Mouse (Mus musculus): ENCODE data around the gene Cars2.
"Not testable (repeated sequence)": the region's sequence is repeated elsewhere in the genome, so short reads cannot be mapped to it uniquely, and the experiment has no call there.

Cars2 gene

GRCm38 (mm10) chr8:11550281-11550948 lies at the start of gene Cars2:
Cars2 (minus strand) TSS chr8:11550783.
- peak; percentile 90 for DNase-seq (ENCODE audit: low read depth, low spot score)

- DNase-seq (ENCODE audit: low read depth, low spot score): no peak
These were observed 42.8 kb upstream of the Cars2 start for GRCm38 (mm10) chr8:11593222-11593884.

DNA sequence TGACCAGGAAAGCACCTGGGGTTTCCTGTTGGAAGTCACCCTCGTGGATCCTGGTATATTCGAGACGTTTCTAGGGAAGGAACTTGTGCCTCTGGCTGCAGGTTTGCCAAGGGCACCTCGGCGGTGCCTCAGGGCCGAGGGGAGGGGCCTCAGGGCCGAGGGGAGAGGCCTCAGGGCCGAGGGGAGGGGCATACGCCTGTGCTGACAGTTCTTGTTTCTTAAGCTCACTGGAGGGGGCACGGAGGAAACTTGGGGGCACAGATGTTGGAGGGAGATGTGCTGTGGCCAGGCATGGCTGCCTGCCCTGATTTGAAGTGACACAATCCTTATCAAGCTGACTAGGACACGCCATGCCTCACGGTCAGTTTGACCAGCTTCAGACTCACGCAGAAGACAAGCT lies 41.7 kb upstream of the Cars2 start:
- no peak for DNase-seq (ENCODE audit: low read depth, low spot score)

DNA sequence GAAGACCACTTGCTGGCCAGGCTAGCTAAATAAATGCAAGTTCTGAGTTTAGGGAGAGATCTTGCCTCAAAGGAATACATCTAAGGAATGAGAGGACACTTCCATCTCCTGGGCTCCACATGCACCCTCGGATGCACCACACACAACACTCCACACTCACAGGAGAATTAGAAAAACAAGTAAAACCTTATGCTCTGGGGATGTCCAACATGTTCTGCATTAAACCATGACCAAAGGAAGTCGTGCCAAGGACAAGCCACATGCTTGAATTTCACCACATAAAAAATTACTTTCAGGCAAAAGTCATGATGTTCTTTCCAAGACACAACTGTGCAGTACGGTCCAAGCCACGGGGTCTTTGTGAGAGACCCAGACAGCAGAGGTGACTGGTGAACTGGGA lies 41.3 kb upstream of the Cars2 start:
- no peak for DNase-seq (ENCODE audit: low read depth, low spot score)

DNA sequence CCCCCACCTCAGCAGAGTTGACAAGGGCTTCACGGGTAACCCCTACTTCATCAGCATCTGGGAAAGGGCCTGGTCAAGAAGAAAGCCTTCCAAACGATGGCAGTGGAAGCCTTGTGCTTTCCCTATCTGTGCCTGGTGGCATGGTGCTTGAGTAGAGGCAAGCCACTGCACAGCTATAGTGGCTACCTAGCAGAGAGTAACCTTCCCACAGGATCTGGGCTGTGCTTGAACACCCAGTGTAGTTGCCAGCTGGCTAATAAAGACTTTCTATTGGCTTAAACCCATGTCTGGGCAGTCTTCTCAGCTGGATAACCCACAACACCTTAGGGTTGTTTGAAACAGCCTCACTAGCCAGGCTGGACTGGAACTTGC lies 35.8 kb upstream of the Cars2 start:
- DNase-seq (ENCODE audit: low read depth, low spot score): no peak

DNA sequence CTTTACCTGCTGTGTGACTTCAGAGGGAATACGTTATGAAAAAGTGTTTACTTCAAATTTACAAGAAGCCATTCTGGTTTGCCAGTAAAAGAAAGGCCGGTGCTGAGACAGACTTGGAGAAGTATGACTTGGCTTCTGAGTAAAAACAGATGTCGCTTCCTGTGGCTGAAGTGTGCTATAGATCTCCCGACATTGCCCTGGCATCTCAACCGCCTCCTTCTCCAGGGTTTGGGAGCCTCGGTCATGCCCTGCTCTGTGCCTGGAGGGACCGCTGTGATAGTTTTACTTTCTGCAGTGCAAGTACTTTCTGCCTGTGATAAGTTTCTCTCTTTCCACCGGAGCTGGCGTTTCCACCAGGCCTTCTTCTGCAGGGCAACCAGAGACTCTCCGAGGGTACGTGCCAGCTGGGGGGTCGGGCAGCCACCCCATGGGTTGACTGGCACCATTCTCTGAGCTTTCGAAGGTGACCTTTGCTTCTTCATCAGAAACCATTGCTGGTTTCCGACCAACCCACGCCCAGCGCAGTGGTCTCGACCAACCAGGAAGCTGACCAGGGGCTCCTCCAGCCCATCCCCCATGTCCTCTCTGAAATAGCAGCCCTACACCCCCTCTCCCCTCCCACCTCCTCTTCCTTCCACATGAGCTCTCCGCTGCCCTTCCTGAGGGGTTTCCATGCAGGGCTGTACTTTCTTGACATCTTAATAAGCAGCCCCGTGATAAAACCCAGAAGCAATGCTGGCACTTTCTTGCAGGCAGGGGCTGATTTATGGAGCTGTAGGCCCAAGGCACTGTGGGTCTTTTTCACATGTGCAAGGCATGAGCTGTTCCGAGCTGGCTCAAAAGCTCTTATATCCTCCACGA lies 35.2 kb upstream of the Cars2 start:
- DNase-seq (ENCODE audit: low read depth, low spot score): peak; percentile 67

DNA sequence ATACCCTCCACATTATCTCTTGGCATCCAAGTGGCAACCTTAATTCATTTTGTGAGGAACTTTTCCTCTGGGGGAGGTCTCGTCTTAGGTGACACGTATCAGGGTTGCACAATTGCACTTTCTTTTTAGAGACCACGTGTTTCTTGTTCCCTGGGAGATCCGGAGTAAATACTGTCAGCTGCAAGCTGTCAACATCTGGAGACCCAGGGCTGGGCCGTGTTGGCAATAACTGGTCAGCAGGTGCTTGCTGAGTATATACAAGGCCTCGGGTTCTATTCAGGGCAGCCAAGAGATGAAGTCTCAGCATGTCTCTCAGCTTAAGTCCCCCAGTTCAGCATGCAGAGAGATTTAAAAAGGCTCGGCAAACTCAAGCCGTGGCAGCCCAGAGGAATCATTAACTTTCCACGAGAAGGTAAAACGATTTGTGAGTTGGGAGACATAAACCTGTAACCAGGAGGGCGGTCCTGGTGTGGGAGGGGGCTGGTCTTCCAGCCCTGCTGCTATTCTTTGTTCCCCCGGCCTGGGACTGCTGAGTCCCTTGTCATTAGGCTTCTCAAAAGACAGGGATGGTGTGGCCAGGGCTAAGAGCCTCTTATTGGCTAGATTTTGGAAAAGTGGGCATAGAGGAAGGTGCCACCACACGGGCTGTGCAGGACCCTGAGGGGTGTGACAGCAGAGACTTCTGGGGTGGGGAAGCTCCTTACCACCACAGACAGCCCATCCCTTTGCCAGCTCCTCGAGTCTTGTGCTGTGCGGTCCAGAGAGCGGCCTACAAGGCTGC lies 25.2 kb upstream of the Cars2 start:
- DNase-seq (ENCODE audit: low read depth, low spot score): no peak

- no peak for DNase-seq (ENCODE audit: low read depth, low spot score)
These were observed 24.5 kb upstream of the Cars2 start for GRCm38 (mm10) chr8:11574911-11575603.

- DNase-seq (ENCODE audit: low read depth, low spot score): no peak
These were observed 21.8 kb upstream of the Cars2 start for GRCm38 (mm10) chr8:11572428-11572827.

DNA sequence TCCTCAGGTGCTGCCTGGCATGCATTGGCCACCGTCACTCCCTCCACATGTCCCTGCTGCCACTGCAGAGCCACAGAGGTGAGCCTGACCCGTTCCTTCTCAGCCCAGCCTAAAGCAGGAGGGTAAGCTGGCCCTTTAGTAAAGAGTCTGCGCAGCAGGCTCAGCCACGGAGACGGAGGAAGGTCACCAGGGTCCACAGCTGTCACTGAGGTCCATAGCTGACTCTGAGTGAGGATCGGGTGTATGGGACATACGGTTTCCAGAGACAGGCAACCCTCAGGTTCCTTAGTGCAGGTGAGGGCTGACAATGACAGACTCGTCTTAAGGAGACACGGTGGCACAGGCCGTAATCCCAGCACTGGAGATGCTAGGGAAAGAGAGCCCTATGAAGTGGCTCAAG lies 21.4 kb upstream of the Cars2 start:
- no peak for DNase-seq (ENCODE audit: low read depth, low spot score)

DNA sequence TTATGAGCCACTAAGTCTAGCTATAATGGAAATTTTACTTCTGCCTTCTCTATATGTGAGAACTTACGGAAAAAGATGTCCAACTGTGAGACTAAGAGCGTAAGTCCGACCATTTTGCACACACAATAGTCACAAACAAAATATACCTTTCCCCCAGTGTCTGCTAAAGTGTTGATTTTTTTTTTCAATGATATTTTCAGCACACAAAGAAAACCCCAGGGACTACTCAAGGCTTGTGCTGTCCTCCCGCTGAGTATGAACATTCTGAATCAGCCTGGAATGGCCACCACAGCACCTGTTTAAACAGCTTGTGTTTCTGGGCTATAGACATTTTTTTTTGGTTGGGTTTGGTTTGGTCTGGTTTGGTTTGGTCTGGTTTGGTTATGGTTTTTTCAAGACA lies 20.2 kb upstream of the Cars2 start:
- no peak for DNase-seq (ENCODE audit: low read depth, low spot score)

DNA sequence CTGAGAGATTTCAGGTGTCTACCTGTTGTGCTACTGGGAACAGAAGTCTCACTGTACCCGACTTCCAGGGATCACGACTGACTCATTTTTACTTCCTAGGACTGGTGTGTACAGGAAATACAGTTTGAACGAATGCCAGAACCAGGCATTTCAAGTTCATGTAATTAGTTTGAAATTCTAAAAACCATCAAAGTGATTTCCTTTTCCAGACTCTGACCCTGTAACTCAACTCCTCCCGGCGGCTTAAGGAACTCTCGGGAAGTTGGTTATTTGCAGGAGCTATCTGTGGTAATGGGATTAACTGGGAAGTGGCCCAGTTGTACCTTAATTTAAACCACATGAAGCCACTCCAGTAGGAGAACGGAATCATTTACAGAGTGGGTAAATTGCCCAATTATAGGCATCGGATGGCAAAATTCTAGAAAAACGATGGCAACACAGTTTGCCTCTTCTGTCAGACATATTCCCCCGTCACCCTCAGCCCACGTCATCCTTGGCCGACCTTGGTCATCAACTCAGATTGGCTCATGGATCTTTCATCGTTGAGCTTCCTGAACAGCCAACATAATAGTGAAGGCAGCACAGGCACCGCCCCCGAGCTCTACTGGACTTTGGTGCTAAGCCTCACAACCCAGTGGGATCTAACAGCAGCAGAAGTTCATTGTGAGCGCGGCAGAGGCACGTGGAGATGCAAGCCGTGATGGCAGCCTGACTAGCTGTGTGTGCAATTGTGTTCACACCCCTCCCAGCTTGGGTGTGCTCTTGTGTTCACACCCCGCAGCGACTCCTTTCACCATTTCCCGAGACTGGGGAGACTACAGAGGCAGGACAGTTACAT lies 18.9 kb upstream of the Cars2 start:
- DNase-seq (ENCODE audit: low read depth, low spot score): no peak

GRCm38 (mm10) chr8:11568193-11568592 lies 17.6 kb upstream of the Cars2 start:
- DNase-seq (ENCODE audit: low read depth, low spot score): not testable (repeated sequence)

DNA sequence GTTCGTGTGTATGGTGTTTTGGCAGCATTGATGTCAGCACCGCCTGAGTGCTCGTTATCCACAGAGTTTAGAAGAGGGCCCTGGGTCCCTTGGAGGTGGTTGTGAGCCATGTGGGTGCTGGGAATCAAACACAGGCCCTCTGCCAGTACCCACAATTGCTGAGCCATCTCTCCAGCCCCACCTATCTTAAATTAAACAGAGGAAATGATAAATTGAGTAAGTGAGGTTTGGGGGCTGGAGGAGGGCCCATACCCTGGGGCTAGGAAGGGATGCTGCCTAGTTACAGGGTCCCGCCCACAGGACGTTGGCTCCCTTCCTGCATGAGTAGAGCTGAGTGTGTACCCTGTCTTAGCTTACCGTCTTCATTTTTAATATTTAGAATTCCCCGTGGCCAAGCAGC lies 14.1 kb upstream of the Cars2 start:
- no peak for DNase-seq (ENCODE audit: low read depth, low spot score)

- DNase-seq (ENCODE audit: low read depth, low spot score): no peak
These were observed 13.7 kb upstream of the Cars2 start for GRCm38 (mm10) chr8:11564236-11564635.

DNA sequence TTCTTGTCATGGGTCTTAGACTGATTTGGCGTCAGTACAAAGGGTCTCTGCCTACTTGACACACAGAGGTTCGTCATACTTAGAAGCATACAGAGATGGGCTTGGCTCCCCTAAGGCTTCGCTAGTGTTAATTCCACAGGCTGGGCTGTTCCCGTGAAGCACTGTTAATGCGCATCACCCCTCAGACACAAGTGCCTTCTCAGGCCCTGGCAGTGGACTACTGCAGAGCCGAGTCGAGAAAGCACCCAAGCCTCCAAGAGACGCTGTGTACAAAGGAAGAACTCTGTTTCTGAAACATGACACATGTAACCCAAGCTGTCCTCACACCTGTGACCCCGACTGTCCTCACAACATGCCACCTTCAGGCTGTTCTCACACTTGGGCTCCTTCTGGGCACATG lies 9.6 kb upstream of the Cars2 start:
- no peak for DNase-seq (ENCODE audit: low read depth, low spot score)

DNA sequence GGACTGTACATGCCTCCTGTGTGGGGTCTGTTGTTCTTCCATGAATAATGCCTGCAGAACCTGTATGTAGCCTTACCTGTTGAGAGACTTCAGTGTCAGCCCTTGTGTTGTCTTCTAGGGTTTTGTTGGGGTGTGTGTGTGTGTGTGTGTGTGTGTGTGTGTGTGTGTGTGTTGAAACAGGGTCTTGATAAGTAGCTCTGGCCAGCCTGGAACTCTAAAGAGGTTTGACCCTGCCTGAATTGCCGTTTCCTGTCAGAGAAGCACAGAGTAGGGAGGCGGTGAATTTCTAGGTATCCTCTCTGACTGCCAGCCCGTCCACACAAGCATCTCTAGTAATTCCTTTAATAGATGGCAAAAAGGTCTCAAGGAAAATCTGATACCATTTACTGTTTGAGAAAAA lies 8.9 kb upstream of the Cars2 start:
- no peak for DNase-seq (ENCODE audit: low read depth, low spot score)

- DNase-seq (ENCODE audit: low read depth, low spot score): peak; percentile 99
These were observed 7.4 kb upstream of the Cars2 start for GRCm38 (mm10) chr8:11557768-11558629.

DNA sequence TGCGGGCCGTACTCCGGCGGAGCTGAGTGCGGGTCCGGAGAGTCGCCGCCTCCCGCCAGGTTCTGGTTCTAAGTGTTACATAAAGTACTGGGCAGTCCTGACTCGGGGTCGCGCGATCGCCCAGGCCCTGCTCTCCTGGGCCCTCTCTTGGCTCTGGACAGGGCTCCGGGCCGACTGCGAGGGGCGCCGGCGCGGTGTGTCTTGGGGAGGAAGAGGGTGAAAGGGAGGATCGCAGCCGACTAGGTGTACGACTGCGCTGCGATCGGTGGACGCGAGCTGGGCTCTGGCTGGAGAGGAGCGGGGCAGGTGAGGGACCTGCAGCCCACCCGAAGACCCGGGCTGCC lies 6.8 kb upstream of the Cars2 start:
- DNase-seq (ENCODE audit: low read depth, low spot score): no peak
